Mouse (Mus musculus): ENCODE results near the gene Gm3043.
"Not testable (repeated sequence)": the region's sequence is repeated elsewhere in the genome, so short reads cannot be mapped to it uniquely, and the experiment has no call there.

- TF ChIP-seq POLR2A (IDR thresholded peaks at IDR 0.05; ENCODE audit: low read depth, low read length); CTCF (IDR thresholded peaks at IDR 0.05; ENCODE audit: extremely low read depth, insufficient read depth, insufficient read length, insufficient replicate concordance): not testable (repeated sequence)
Measured at GRCm38 (mm10) chr14:3651730-3652129, 36.9 kb upstream of the Gm3043 start, which contains the start of gene Gm3020.

Data from spleen, adult 2 months (tissue).